Mouse (Mus musculus): ENCODE measurements around the gene Hivep3. TPM values are rescaled to one million over a fixed set of nuclear protein-coding genes. Genes with fewer than 3 reads are reported as not detected.

The Hivep3 gene
- polyA plus RNA-seq (2017; shearing (Covaris generic)): 31.1 TPM

GRCm38 (mm10) chr4:119733184-119733880, at the start of gene Hivep3:
TSS of gene Hivep3 (plus strand) at chr4:119733784.

DNA sequence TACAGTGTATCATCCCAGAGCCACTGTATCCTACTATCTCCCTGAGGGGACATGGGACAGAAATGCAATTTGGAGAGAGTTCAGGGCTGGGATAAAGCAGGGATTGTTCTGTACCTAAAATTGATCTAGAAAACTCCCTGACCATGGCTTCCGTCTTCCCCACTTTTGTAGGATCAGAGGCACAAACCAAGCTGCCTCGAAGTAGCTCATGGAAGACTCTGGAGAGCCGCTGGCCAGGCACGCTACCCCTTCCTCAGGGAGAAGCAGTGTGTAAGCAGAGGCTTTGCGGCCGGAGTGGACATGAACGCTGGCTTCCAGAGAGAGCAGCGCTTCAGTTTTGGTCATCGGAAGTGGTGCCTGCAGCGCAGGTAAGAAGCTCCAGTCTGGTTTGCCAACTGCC, 331.1 kb downstream of the Hivep3 start, which contains the start of gene AL607142.1:
Gene AL607142.1 (plus strand): TSS at position 301 of the 400 bp plus-strand sequence.

GRCm38 (mm10) chr4:120161166-120161949, 427.8 kb downstream of the Hivep3 start, which contains the start of gene Edn2:
TSS of gene Edn2 (plus strand) at chr4:120161206.

Other genes starting within 250 kb of the Hivep3 start
- gene Rimkla, start 241.2 kb upstream of the Hivep3 start, polyA plus RNA-seq (2017; shearing (Covaris generic)): not detected
- gene Foxj3, start 196.8 kb upstream of the Hivep3 start, polyA plus RNA-seq (2017; shearing (Covaris generic)): 13.1 TPM
- gene Frg2f1, start 194.3 kb upstream of the Hivep3 start, polyA plus RNA-seq (2017; shearing (Covaris generic)): 2.7 TPM
- gene Guca2a, start 96.1 kb upstream of the Hivep3 start, polyA plus RNA-seq (2017; shearing (Covaris generic)): not detected
- not detected for gene Guca2b, start 74.8 kb upstream of the Hivep3 start, polyA plus RNA-seq (2017; shearing (Covaris generic))